Mouse (Mus musculus): ENCODE measurements around the gene Adar. TPM values are rescaled to one million over a fixed set of nuclear protein-coding genes. Genes with fewer than 3 reads are reported as not detected.

The Adar gene
- polyA plus RNA-seq, 1 experiment from 2014 or later: 11.7 TPM

GRCm38 (mm10) chr3:89703596-89703995, 11.2 kb upstream of the Adar start:
- 26% methylated on average over 3 of the region's 3 CpGs for WGBS
- no peak overlapping the region for H3K9ac ChIP-seq
- H3K27ac ChIP-seq: no peak overlapping the region
- no peaks in the 10 kb centered on the region for H3K36me3 ChIP-seq
- no peak for ATAC-seq (replicated peaks; ENCODE audit: low FRiP score)
- no peaks in the 10 kb centered on the region for H3K9me3 ChIP-seq (replicated peaks)
- no peak overlapping the region for H3K4me2 ChIP-seq
- peaks cover 3% of the 10 kb centered on the region; the same call in 1 of the 2 replicates for H3K27me3 ChIP-seq
- H3K4me1 ChIP-seq: no peaks in the 10 kb centered on the region
- no peak overlapping the region for H3K4me3 ChIP-seq (replicated peaks)

- Histone ChIP-seq H3K27ac (no peak overlapping the region), H3K9ac (no peak overlapping the region), H3K27me3 (peaks cover 3% of the 10 kb centered on the region; the same call in 1 of the 2 replicates), H3K4me3 (replicated peaks) (no peak overlapping the region), H3K4me2 (no peak overlapping the region), H3K36me3 (no peaks in the 10 kb centered on the region), H3K9me3 (replicated peaks) (no peaks in the 10 kb centered on the region), H3K4me1 (no peaks in the 10 kb centered on the region)
- ATAC-seq (replicated peaks; ENCODE audit: low FRiP score): no peak
- WGBS: 80% methylated on average over 6 of the region's 6 CpGs
These were observed 10.8 kb upstream of the Adar start for GRCm38 (mm10) chr3:89704064-89704463.

GRCm38 (mm10) chr3:89715207-89715966, 565 bp downstream of the Adar start:
- Histone ChIP-seq H3K36me3 (no peaks in the 10 kb centered on the region), H3K9ac (peak overlapping the region; percentile 90), H3K4me2 (peak overlapping the region; percentile 94), H3K9me3 (replicated peaks) (0 out of 2 replicates have a peak, but pooled peaks cover 3% of the 10 kb centered on the region), H3K27ac (0 out of 2 replicates have a peak overlapping the region, but pooled peaks have one; percentile 11), H3K4me1 (peaks cover 14% of the 10 kb centered on the region), H3K27me3 (peaks cover 8% of the 10 kb centered on the region; the same call in 1 of the 2 replicates), H3K4me3 (replicated peaks) (peak overlapping the region; percentile 96)
- ATAC-seq (replicated peaks; ENCODE audit: low FRiP score): peak; percentile 81
- 2% methylated on average over 58 of the region's 59 CpGs for WGBS

GRCm38 (mm10) chr3:89715967-89716256, 1.1 kb downstream of the Adar start:
- Histone ChIP-seq H3K27ac (no peak overlapping the region), H3K9ac (peak overlapping the region; percentile 90), H3K9me3 (replicated peaks) (0 out of 2 replicates have a peak, but pooled peaks cover 3% of the 10 kb centered on the region), H3K27me3 (peaks cover 8% of the 10 kb centered on the region; the same call in 1 of the 2 replicates), H3K4me1 (peaks cover 14% of the 10 kb centered on the region), H3K4me2 (peak overlapping the region; percentile 94), H3K4me3 (replicated peaks) (peak overlapping the region; percentile 96), H3K36me3 (no peaks in the 10 kb centered on the region)
- WGBS: 67% methylated on average over 6 of the region's 6 CpGs
- ATAC-seq (replicated peaks; ENCODE audit: low FRiP score): no peak

- H3K27me3 ChIP-seq: no peaks in the 10 kb centered on the region
- H3K9me3 ChIP-seq (replicated peaks): no peaks in the 10 kb centered on the region
- H3K36me3 ChIP-seq: no peaks in the 10 kb centered on the region
- ATAC-seq (replicated peaks; ENCODE audit: low FRiP score): no peak
- no peak overlapping the region for H3K4me2 ChIP-seq
- no peak overlapping the region for H3K27ac ChIP-seq
- H3K4me1 ChIP-seq: no peaks in the 10 kb centered on the region
- H3K4me3 ChIP-seq (replicated peaks): no peak overlapping the region
- no peak overlapping the region for H3K9ac ChIP-seq
These were observed 7.2 kb downstream of the Adar start for GRCm38 (mm10) chr3:89722032-89722431.

GRCm38 (mm10) chr3:89723400-89724084, 8.7 kb downstream of the Adar start:
- no peak overlapping the region for H3K4me2 ChIP-seq
- H3K27me3 ChIP-seq: no peaks in the 10 kb centered on the region
- no peak for ATAC-seq (replicated peaks; ENCODE audit: low FRiP score)
- 80% methylated on average over 7 of the region's 7 CpGs for WGBS
- no peaks in the 10 kb centered on the region for H3K4me1 ChIP-seq
- H3K9me3 ChIP-seq (replicated peaks): no peaks in the 10 kb centered on the region
- no peak overlapping the region for H3K9ac ChIP-seq
- no peak overlapping the region for H3K4me3 ChIP-seq (replicated peaks)
- H3K27ac ChIP-seq: no peak overlapping the region
- no peaks in the 10 kb centered on the region for H3K36me3 ChIP-seq

- Histone ChIP-seq H3K4me2 (no peak overlapping the region), H3K27ac (no peak overlapping the region), H3K27me3 (no peaks in the 10 kb centered on the region), H3K4me1 (peaks cover 14% of the 10 kb centered on the region), H3K9me3 (replicated peaks) (no peaks in the 10 kb centered on the region), H3K9ac (no peak overlapping the region), H3K4me3 (replicated peaks) (no peak overlapping the region), H3K36me3 (no peaks in the 10 kb centered on the region)
- ATAC-seq (replicated peaks; ENCODE audit: low FRiP score): no peak
- 24% methylated on average over 4 of the region's 4 CpGs for WGBS
These were observed 12.2 kb downstream of the Adar start for GRCm38 (mm10) chr3:89727028-89727427.

- no peak overlapping the region for H3K9ac ChIP-seq
- no peak for ATAC-seq (replicated peaks; ENCODE audit: low FRiP score)
- H3K9me3 ChIP-seq (replicated peaks): no peaks in the 10 kb centered on the region
- peaks cover 14% of the 10 kb centered on the region for H3K4me1 ChIP-seq
- no peaks in the 10 kb centered on the region for H3K36me3 ChIP-seq
- WGBS: 70% methylated on average over 2 of the region's 2 CpGs
- no peak overlapping the region for H3K27ac ChIP-seq
- no peaks in the 10 kb centered on the region for H3K27me3 ChIP-seq
- H3K4me3 ChIP-seq (replicated peaks): no peak overlapping the region
- H3K4me2 ChIP-seq: no peak overlapping the region
These were observed 14.0 kb downstream of the Adar start for GRCm38 (mm10) chr3:89728848-89729247.

- Histone ChIP-seq H3K27ac (peak overlapping the region; percentile 83), H3K9me3 (replicated peaks) (no peaks in the 10 kb centered on the region), H3K4me1 (peaks cover 14% of the 10 kb centered on the region), H3K27me3 (no peaks in the 10 kb centered on the region), H3K36me3 (peaks cover 5% of the 10 kb centered on the region; the same call in 1 of the 2 replicates), H3K9ac (peak overlapping the region; percentile 59), H3K4me3 (replicated peaks) (peak overlapping the region; percentile 73), H3K4me2 (peak overlapping the region; percentile 80)
- peak; percentile 97 for ATAC-seq (replicated peaks; ENCODE audit: low FRiP score)
- 1% methylated on average over 32 of the region's 32 CpGs for WGBS
These were observed 15.8 kb downstream of the Adar start for GRCm38 (mm10) chr3:89730350-89731331.

GRCm38 (mm10) chr3:89732091-89732490, 17.3 kb downstream of the Adar start:
- Histone ChIP-seq H3K36me3 (peaks cover 12% of the 10 kb centered on the region; the same call in 1 of the 2 replicates), H3K4me2 (no peak overlapping the region)
- WGBS: 93% methylated on average over 4 of the region's 4 CpGs

GRCm38 (mm10) chr3:89738509-89738908, 23.7 kb downstream of the Adar start:
- 96% methylated on average over 6 of the region's 6 CpGs for WGBS

More at GRCm38 (mm10) chr3:89732091-89732490, 17.3 kb downstream of the Adar start:
- Histone ChIP-seq H3K9me3 (replicated peaks) (no peaks in the 10 kb centered on the region), H3K4me1 (peaks cover 14% of the 10 kb centered on the region), H3K27me3 (no peaks in the 10 kb centered on the region), H3K9ac (no peak overlapping the region), H3K27ac (no peak overlapping the region), H3K4me3 (replicated peaks) (no peak overlapping the region)
- no peak for ATAC-seq (replicated peaks; ENCODE audit: low FRiP score)

More at GRCm38 (mm10) chr3:89738509-89738908, 23.7 kb downstream of the Adar start:
- no peak for ATAC-seq (replicated peaks; ENCODE audit: low FRiP score)
- Histone ChIP-seq H3K9ac (no peak overlapping the region), H3K4me2 (no peak overlapping the region), H3K9me3 (replicated peaks) (no peaks in the 10 kb centered on the region), H3K4me3 (replicated peaks) (no peak overlapping the region), H3K36me3 (peaks cover 67% of the 10 kb centered on the region), H3K4me1 (no peaks in the 10 kb centered on the region), H3K27me3 (no peaks in the 10 kb centered on the region), H3K27ac (no peak overlapping the region)

Data from kidney, embryonic 15.5 days (tissue).